Mouse (Mus musculus) right cerebral cortex, postnatal 4 days (tissue): Measurements from ENCODE around the gene Cenpf.

ENCODE experiments used
- DNase-seq: peaks from one replicate; pipeline ENCODE4 v3.0.0-alpha.2; 2022

Cenpf gene

GRCm38 (mm10) chr1:189687654-189688387, at the start of gene Cenpf:
Gene Cenpf, minus strand, starts transcription at chr1:189688086.
- peak; percentile 96 for DNase-seq

- no peak for DNase-seq
Observed at GRCm38 (mm10) chr1:189732156-189732555, 44.3 kb upstream of the Cenpf start.

GRCm38 (mm10) chr1:189731697-189732096, 43.8 kb upstream of the Cenpf start:
- no peak for DNase-seq

- DNase-seq, result no peak
Observed at GRCm38 (mm10) chr1:189729141-189729815, 41.4 kb upstream of the Cenpf start.

DNA sequence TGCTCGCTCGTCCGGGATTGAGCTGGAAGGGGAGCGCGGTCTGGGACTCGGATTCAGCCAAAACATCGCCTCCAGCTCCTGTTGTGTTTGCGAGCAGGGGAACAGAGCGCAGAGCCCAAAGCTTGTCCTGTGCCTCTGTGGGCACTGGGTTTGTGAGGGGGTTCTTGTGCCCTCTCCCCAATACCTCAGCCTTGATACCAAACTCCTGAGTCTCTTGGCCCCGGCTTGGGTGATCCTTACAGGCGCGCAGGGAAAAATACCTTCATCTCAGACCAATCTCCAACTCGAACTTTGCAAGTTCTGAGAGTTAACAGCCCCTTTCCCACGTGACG, 40.9 kb upstream of the Cenpf start:
- peak; percentile 12 for DNase-seq

GRCm38 (mm10) chr1:189727884-189728783, 40.2 kb upstream of the Cenpf start, which contains the start of gene Ptpn14:
Gene Ptpn14, plus strand, starts transcription at chr1:189728268.
- peak; percentile 46 for DNase-seq

DNA sequence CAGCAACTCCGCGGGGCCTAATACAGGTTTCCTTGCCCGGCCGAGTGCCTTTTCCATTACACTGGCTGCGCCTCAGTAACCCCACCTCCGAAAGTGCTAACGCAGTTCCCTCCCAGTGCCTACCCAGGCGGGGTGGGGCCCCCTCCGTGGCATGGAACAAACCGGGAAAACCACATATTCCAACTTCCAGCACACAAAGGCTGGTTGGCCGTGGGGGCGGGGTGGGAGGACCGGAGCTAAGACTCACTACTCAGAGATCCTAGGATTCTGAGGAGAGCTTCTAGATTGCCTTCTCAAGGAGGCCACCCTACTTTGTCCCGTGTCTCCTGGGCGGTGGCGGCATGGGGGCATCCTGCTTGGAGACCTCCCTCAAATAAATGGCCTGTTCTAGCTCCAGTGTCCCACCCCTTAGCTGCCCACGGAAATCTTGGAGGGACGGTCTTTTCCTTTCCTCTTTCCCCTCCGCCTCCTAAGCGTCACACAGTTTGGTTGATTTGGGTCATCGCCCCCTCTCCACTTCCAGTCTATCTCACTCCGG, 39.5 kb upstream of the Cenpf start:
- peak; percentile 19 for DNase-seq

- no peak for DNase-seq
Observed at GRCm38 (mm10) chr1:189726121-189726520, 38.2 kb upstream of the Cenpf start.

DNA sequence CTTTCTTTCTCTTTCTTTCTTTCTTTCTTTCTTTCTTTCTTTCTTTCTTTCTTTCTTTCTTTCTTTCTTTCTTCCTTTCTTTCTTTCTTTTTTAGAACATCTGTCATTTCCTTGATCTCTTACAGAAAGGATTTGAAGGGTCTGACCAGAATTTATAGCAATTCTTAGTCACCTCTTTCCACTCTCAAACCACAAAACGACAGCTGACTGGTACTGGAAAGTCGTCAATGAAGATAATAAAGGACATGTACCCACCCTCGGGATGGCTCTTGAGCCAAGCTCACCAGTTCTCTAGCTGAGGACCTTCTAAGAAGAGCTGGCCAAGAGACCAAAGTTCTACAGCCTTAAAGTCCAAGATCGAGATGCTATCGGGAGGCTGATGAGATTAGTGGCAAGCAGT, 30.7 kb upstream of the Cenpf start:
- no peak for DNase-seq

DNA sequence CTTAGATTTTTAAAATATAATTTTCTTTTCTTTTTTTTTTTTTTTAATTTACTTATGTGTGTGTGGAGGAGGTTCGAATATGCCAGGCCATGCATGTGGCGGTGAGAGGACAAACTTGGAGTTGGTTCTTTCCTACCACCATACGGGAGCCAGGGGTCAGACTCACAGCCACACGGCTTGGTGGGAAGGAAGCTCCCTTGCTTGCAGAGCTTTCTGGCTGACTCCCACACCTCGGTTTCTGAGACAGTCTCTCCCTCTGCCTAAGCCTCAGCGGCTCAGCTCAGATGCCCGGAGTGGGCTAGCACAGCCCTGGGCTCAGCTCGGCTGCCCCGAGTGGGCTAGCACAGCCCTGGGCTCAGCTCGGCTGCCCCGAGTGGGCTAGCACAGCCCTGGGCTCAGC, 29.7 kb upstream of the Cenpf start:
- no peak for DNase-seq

DNA sequence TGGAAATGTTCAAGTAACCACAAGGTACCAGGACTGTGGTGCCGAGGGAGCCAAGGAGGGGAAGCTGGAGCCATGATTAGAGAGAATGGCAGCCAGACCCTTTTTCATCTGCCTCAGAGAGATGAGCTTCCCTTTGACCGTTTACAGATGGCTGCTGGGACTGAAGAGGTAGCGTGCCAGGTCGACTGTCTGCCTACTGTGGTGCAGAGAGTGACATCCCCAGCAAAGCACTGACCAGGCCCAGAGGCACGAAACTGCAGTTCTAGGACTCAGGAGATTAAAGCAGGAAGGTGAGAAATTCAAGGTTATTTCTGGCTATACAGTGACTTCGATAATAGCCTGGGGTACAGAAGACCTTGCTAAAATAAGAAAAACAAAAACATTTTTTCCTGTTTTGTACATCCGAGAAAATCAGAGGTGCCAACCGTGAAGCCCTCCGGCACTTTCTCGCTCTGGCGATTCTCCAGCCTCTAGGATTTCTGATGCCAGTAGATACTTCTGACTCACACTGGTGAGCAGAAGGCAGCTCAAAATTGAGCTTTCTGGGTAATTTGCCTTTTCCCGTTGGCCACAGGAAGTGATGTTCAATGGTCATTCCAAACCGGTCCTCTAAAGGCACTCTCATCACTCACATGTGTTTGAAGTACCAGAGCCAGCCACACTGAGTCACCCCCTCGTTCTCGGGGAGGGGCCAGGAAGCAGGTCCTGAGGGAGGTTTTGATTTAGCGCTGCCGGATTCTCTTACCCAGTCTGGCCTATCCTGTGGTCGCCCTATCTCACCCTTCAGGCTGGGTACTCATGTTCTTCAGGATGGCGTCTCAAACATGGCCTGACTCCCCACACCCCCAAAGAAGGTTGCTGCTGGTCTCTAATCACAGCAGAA, 28.3 kb upstream of the Cenpf start:
- DNase-seq, result no peak

DNA sequence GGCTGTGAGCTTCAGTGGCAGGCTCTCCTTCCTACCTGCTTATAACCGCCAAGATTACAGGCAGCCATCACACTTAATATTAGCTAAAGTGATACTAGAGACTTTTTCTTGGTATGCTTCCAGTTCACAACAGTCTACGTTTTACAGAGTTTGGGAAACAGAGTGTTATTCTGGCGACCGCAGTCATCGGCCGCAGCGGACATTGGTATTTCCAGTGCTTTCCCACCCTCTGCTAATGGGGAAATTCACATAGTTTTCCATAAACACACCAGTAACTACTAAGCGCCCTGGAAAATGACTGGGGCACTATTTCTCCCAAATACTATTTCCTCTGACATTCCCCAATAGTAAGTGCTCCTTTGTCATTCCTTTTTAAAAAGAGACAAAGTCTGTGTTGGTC, 21.1 kb upstream of the Cenpf start:
- DNase-seq, result no peak

DNA sequence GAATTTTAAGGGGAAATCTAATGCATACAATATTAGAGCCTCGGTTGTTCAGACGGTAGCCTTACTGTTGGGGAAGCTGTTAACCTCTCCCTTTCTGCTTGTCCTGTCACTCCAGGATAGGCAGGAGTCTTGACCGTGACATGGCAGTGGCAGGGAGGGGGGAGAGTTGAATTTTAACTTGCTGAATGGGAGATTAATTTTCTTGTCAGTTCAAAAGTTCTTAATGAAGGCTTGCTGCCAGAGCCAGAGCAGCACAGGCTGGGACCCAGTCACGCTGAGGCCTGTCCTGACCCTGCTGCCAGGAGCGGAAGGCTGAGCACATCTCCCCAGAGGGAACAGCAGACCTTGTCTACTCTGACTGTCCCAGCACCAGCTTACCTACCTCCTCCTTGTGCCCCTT, 19.5 kb upstream of the Cenpf start:
- DNase-seq, result no peak

DNA sequence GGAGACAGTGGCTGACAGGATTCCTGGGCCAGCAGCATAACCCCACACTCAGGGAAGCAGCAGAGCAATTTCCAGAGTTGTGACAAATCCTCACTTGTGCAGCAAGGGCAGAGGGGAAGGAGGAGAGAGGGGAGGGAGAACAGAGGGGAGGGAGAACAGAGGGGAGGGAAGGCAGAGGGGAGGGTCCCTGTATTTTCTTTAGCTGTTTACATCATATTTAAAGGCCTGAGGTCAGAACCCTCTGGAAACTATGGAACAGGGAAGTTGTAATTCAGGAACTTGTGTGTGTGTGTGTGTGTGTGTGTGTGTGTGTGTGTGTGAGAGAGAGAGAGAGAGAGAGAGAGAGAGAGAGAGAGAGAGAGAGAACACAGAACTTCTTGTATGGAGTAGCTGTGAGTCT, 19.1 kb upstream of the Cenpf start:
- DNase-seq, result no peak

DNA sequence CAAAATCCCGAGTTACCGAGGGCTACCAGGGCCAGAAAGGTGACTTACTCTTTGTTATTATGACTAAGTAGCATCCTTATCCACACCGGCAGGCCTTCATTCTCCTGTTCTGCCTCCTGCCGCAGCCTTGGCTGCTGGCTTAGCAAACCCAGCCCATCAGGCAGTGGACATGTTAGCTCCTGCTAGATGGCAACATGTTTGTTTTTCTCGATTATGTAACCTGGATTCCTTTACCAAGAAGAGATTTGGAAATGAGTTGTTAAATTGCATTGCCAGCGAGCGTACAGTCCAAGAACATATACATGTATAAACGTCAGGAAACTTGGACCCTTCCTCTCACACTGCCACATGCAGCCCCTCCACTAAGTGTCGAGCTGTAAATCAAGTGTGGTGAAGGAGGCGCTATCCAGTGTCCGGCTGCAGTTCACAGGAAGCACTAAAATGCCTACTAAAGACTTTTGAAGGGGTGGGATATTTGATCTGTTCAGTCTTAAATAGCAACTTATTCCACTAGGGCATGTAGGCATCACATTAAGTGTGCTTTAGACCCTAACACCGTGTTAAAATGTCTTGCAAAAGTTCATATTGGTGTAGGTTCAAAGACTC, 18.3 kb upstream of the Cenpf start:
- DNase-seq, result no peak

- DNase-seq, result no peak
Observed at GRCm38 (mm10) chr1:189703591-189703990, 15.7 kb upstream of the Cenpf start.

DNA sequence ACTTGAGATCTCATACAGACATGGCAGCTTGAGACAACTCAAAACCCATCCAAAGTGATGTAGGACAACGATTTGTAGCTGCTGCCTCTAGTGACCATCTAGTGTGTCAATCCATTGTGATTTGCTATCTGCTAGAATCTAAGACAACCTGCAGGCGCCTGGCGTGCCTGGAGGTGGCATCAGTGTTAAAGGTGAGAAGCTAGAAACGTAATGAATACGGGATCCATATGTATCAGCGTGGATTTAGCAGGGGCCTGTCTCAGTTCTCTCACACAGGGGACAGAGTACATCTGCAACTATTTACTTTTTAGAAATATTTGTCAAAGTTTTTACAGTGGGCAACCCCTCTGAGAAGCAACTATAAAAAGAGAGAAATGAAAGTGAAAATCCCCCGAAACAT, 15.3 kb upstream of the Cenpf start:
- DNase-seq, result no peak

GRCm38 (mm10) chr1:189700990-189701389, 13.1 kb upstream of the Cenpf start:
- peak; percentile 73 for DNase-seq

- no peak for DNase-seq
Observed at GRCm38 (mm10) chr1:189700186-189700585, 12.3 kb upstream of the Cenpf start.

DNA sequence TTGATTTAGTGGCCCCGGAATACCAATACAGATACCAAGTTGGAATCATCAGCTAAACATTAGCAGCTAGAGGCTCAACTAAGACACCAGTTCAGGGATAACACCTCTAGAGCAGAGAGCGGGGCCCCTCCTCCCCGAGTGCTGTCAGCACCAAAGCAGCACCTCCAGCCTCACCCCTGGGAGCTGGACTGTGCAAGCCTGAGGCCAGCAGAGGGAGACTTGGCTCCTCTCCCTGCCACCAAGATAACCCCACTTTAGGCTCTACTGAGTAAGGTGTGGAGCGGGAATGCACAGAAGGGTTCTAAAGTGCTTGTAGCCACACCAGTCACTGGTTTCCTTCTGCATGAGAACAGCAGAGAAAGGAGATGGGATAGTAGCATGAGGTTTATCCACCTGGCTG, 10.5 kb upstream of the Cenpf start:
- no peak for DNase-seq

DNA sequence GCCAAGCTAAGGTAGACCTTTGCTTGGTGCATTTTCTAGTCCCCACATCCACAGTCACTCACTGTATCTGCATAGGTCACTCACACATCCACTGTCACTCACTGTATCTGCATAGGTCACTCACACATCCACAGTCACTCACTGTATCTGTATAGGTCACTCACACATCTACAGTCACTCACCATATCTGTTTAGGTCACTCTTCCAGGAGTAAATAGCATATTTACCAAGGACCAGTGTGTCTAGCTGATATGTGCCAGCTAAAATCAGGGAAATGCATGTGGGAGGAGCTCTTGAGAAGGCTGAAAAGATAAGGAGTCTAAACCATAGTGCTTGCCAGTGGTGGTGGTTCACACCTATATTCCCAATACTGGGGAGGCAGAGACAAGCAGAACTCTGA, 7.4 kb upstream of the Cenpf start:
- no peak for DNase-seq

DNA sequence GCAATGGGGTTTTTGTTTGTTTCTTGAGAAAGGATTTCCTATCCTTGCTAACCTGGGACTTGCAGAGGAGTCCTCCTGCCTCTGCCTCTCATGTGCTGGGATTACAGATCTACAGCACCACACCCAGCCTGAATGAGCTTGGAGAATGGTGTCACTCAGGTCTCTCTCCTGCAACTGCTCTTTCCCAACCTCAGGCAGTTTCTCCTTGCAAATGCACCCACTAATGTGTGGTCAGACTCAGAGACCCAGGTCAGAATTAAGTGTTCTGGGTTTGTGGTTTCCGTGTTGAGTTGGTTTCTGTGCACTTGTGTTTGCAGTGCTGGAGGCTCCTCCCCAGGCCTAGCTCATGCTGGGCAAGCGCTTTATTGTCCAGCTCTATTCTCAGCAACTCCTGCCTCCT, 6.5 kb upstream of the Cenpf start:
- DNase-seq, result no peak
